Mouse (Mus musculus): ENCODE data around the gene Slc16a7. TPM values are rescaled to one million over a fixed set of nuclear protein-coding genes. Genes with fewer than 3 reads are reported as not detected.

Gene Slc16a7
- polyA plus RNA-seq, 1 experiment from 2014 or later = 11.6 TPM

GRCm38 (mm10) chr10:125288560-125288959 lies 100.7 kb downstream of the Slc16a7 start:
- Histone ChIP-seq H3K4me2 (ENCODE audit: low read length) (no peak overlapping the region), H3K9me3 (ENCODE audit: control insufficient read depth, low read length) (no peaks in the 10 kb centered on the region), H3K36me3 (ENCODE audit: control insufficient read depth, insufficient read depth, low read length) (no peaks in the 10 kb centered on the region), H3K9ac (ENCODE audit: low read depth, low read length) (no peak overlapping the region), H3K27ac (ENCODE audit: low read depth, low read length) (no peak overlapping the region), H3K27me3 (replicated peaks; ENCODE audit: control insufficient read depth, insufficient read depth, low read length) (no peaks in the 10 kb centered on the region), H3K4me3 (ENCODE audit: low read length) (no peak overlapping the region), H3K4me1 (ENCODE audit: control insufficient read depth, insufficient read depth, low read depth, low read length) (no peaks in the 10 kb centered on the region)
- ATAC-seq = peak; percentile 64
- 57% methylated on average over 6 of the region's 6 CpGs for WGBS

GRCm38 (mm10) chr10:125285386-125285785 lies 103.9 kb downstream of the Slc16a7 start:
- no peaks in the 10 kb centered on the region for H3K4me1 ChIP-seq (ENCODE audit: control insufficient read depth, insufficient read depth, low read depth, low read length)
- WGBS = 81% methylated on average over 5 of the region's 5 CpGs
- H3K9me3 ChIP-seq (ENCODE audit: control insufficient read depth, low read length) = no peaks in the 10 kb centered on the region
- no peak overlapping the region for H3K4me2 ChIP-seq (ENCODE audit: low read length)
- H3K27ac ChIP-seq (ENCODE audit: low read depth, low read length) = no peak overlapping the region
- no peaks in the 10 kb centered on the region for H3K36me3 ChIP-seq (ENCODE audit: control insufficient read depth, insufficient read depth, low read length)
- no peak overlapping the region for H3K9ac ChIP-seq (ENCODE audit: low read depth, low read length)
- no peak overlapping the region for H3K4me3 ChIP-seq (ENCODE audit: low read length)
- H3K27me3 ChIP-seq (replicated peaks; ENCODE audit: control insufficient read depth, insufficient read depth, low read length) = no peaks in the 10 kb centered on the region
- no peak for ATAC-seq

GRCm38 (mm10) chr10:125275149-125275848 lies 114.0 kb downstream of the Slc16a7 start:
- no peaks in the 10 kb centered on the region for H3K9me3 ChIP-seq (ENCODE audit: control insufficient read depth, low read length)
- H3K9ac ChIP-seq (ENCODE audit: low read depth, low read length) = no peak overlapping the region
- ATAC-seq = peak; percentile 64
- no peaks in the 10 kb centered on the region for H3K36me3 ChIP-seq (ENCODE audit: control insufficient read depth, insufficient read depth, low read length)
- H3K27ac ChIP-seq (ENCODE audit: low read depth, low read length) = no peak overlapping the region
- 50% methylated on average over 12 of the region's 12 CpGs for WGBS
- no peaks in the 10 kb centered on the region for H3K27me3 ChIP-seq (replicated peaks; ENCODE audit: control insufficient read depth, insufficient read depth, low read length)
- H3K4me3 ChIP-seq (ENCODE audit: low read length) = no peak overlapping the region
- H3K4me2 ChIP-seq (ENCODE audit: low read length) = no peak overlapping the region
- H3K4me1 ChIP-seq (ENCODE audit: control insufficient read depth, insufficient read depth, low read depth, low read length) = no peaks in the 10 kb centered on the region

DNA sequence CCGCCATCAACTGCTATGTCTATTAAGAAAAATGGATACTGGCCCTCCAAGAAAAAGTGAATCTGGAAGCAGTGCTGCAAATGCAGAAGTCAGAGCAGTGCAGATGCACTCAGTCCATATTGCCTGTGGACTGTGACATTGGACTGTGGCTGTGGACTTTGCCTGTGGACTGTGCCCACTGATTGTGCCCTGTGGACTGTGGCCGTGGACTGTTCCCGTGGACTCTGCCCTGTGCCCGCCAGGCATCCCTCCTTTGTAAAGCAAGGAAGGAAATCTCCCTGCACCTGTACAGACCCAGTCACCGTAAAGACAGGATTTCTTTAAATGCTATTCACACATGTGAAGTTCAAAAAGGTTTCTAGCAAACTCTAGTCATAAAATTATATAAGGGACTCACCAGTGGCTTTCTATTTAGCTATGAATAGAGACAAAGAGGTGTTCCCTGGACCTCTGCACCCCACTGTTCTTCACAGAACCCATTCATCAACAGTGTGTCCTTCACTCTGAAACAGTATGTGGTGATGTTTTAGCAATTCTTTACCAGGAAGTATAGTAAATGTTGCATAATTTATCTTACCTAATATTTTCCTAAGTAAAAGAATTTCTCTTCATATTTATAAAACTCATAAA lies 114.6 kb downstream of the Slc16a7 start:
- H3K4me1 ChIP-seq (ENCODE audit: control insufficient read depth, insufficient read depth, low read depth, low read length) = no peaks in the 10 kb centered on the region
- H3K27me3 ChIP-seq (replicated peaks; ENCODE audit: control insufficient read depth, insufficient read depth, low read length) = no peaks in the 10 kb centered on the region
- no peaks in the 10 kb centered on the region for H3K36me3 ChIP-seq (ENCODE audit: control insufficient read depth, insufficient read depth, low read length)
- no peak overlapping the region for H3K27ac ChIP-seq (ENCODE audit: low read depth, low read length)
- no peak for ATAC-seq
- no peak overlapping the region for H3K4me3 ChIP-seq (ENCODE audit: low read length)
- 66% methylated on average over 5 of the region's 5 CpGs for WGBS
- no peak overlapping the region for H3K9ac ChIP-seq (ENCODE audit: low read depth, low read length)
- no peak overlapping the region for H3K4me2 ChIP-seq (ENCODE audit: low read length)
- H3K9me3 ChIP-seq (ENCODE audit: control insufficient read depth, low read length) = no peaks in the 10 kb centered on the region

DNA sequence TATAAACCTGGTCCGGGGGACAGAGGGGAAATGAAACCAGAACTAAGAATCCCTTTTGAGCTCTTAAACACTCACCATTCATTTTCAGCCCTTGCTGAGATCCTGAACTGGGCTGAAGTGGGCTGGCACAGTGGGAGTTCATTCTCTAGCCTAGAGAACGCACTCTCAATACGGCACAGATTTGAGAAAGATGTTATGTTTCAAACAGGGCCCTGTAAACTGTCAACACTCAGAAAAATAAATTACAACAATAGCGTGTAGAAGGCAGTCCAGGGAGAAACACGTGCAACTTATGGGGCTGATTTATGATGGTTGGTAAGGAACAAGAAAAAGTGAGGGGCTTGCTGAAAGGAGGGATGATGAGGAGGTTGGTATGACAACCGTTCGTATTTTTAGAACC lies 115.5 kb downstream of the Slc16a7 start:
- no peaks in the 10 kb centered on the region for H3K4me1 ChIP-seq (ENCODE audit: control insufficient read depth, insufficient read depth, low read depth, low read length)
- no peaks in the 10 kb centered on the region for H3K9me3 ChIP-seq (ENCODE audit: control insufficient read depth, low read length)
- 47% methylated on average over 7 of the region's 7 CpGs for WGBS
- ATAC-seq = no peak
- H3K9ac ChIP-seq (ENCODE audit: low read depth, low read length) = no peak overlapping the region
- H3K4me2 ChIP-seq (ENCODE audit: low read length) = no peak overlapping the region
- H3K4me3 ChIP-seq (ENCODE audit: low read length) = no peak overlapping the region
- H3K27ac ChIP-seq (ENCODE audit: low read depth, low read length) = no peak overlapping the region
- H3K27me3 ChIP-seq (replicated peaks; ENCODE audit: control insufficient read depth, insufficient read depth, low read length) = no peaks in the 10 kb centered on the region
- H3K36me3 ChIP-seq (ENCODE audit: control insufficient read depth, insufficient read depth, low read length) = no peaks in the 10 kb centered on the region

- WGBS = 84% methylated on average over 5 of the region's 5 CpGs
- Histone ChIP-seq H3K27me3 (replicated peaks; ENCODE audit: control insufficient read depth, insufficient read depth, low read length) (no peaks in the 10 kb centered on the region), H3K4me1 (ENCODE audit: control insufficient read depth, insufficient read depth, low read depth, low read length) (no peaks in the 10 kb centered on the region), H3K4me2 (ENCODE audit: low read length) (no peak overlapping the region), H3K4me3 (ENCODE audit: low read length) (no peak overlapping the region), H3K9ac (ENCODE audit: low read depth, low read length) (no peak overlapping the region), H3K36me3 (ENCODE audit: control insufficient read depth, insufficient read depth, low read length) (no peaks in the 10 kb centered on the region), H3K27ac (ENCODE audit: low read depth, low read length) (no peak overlapping the region), H3K9me3 (ENCODE audit: control insufficient read depth, low read length) (no peaks in the 10 kb centered on the region)
- ATAC-seq = no peak
Observed at GRCm38 (mm10) chr10:125271448-125271847, 117.8 kb downstream of the Slc16a7 start.

DNA sequence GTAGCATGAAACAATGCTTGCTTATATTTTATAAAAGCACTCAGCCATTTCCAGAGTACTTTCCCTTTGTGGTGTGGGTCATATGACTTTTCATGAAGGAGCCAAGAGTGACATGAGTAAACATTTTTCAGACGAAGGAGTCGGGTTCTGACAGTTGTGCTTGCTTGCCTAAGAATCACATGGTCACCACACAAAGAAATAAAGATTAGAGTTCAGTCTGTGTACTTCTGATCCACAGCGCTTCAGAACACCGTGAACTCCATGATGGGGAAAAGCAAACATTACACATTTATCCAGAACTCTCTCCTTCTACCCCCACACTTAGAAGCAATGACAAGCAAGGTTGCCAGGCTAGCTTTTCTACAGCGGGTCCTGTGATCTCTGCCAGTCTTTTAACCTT lies 119.0 kb downstream of the Slc16a7 start:
- WGBS = 83% methylated on average over 5 of the region's 5 CpGs
- Histone ChIP-seq H3K36me3 (ENCODE audit: control insufficient read depth, insufficient read depth, low read length) (no peaks in the 10 kb centered on the region), H3K4me1 (ENCODE audit: control insufficient read depth, insufficient read depth, low read depth, low read length) (no peaks in the 10 kb centered on the region), H3K4me2 (ENCODE audit: low read length) (no peak overlapping the region), H3K27me3 (replicated peaks; ENCODE audit: control insufficient read depth, insufficient read depth, low read length) (no peaks in the 10 kb centered on the region), H3K27ac (ENCODE audit: low read depth, low read length) (no peak overlapping the region), H3K4me3 (ENCODE audit: low read length) (no peak overlapping the region), H3K9ac (ENCODE audit: low read depth, low read length) (no peak overlapping the region), H3K9me3 (ENCODE audit: control insufficient read depth, low read length) (no peaks in the 10 kb centered on the region)
- ATAC-seq = no peak

- no peaks in the 10 kb centered on the region for H3K9me3 ChIP-seq (ENCODE audit: control insufficient read depth, low read length)
- H3K4me2 ChIP-seq (ENCODE audit: low read length) = no peak overlapping the region
- no peaks in the 10 kb centered on the region for H3K27me3 ChIP-seq (replicated peaks; ENCODE audit: control insufficient read depth, insufficient read depth, low read length)
- no peaks in the 10 kb centered on the region for H3K4me1 ChIP-seq (ENCODE audit: control insufficient read depth, insufficient read depth, low read depth, low read length)
- WGBS = 68% methylated on average over 4 of the region's 4 CpGs
- H3K9ac ChIP-seq (ENCODE audit: low read depth, low read length) = no peak overlapping the region
- no peak overlapping the region for H3K27ac ChIP-seq (ENCODE audit: low read depth, low read length)
- ATAC-seq = no peak
- no peaks in the 10 kb centered on the region for H3K36me3 ChIP-seq (ENCODE audit: control insufficient read depth, insufficient read depth, low read length)
- H3K4me3 ChIP-seq (ENCODE audit: low read length) = no peak overlapping the region
Observed at GRCm38 (mm10) chr10:125266322-125266721, 122.9 kb downstream of the Slc16a7 start.

DNA sequence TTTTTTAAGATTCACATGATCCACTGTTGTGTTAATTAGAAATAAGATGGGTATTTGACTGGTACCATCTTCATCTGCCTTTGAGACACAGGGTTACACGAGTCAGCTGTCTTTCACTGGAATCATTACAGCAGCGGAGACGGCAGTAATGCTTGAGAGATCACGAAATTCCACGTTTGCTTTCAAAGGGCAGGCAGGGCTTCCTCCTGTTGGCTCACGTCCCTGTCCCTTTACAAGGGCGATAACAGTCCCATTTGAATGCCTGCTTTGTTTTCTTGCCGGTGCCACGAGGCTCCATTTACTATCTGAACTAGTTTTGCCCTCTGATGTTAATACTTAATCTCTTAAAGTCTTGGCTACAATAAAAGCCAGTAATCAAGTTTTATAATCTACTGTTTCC lies 123.4 kb downstream of the Slc16a7 start:
- no peak for ATAC-seq
- Histone ChIP-seq H3K4me1 (ENCODE audit: control insufficient read depth, insufficient read depth, low read depth, low read length) (no peaks in the 10 kb centered on the region), H3K4me3 (ENCODE audit: low read length) (no peak overlapping the region), H3K9me3 (ENCODE audit: control insufficient read depth, low read length) (no peaks in the 10 kb centered on the region), H3K36me3 (ENCODE audit: control insufficient read depth, insufficient read depth, low read length) (no peaks in the 10 kb centered on the region), H3K27me3 (replicated peaks; ENCODE audit: control insufficient read depth, insufficient read depth, low read length) (no peaks in the 10 kb centered on the region), H3K9ac (ENCODE audit: low read depth, low read length) (no peak overlapping the region), H3K4me2 (ENCODE audit: low read length) (no peak overlapping the region), H3K27ac (ENCODE audit: low read depth, low read length) (no peak overlapping the region)
- 32% methylated on average over 9 of the region's 9 CpGs for WGBS

Data from hindbrain, embryonic 16.5 days (tissue).